Mouse (Mus musculus) left cerebral cortex, adult 18-20 months (tissue): Measurements from ENCODE around the gene Tmem132b. TPM values are rescaled to one million over a fixed set of nuclear protein-coding genes. Genes with fewer than 3 reads are reported as not detected.

Source experiments
- DNase-seq, 2 experiments: peaks; one replicate each; pipeline ENCODE4 v3.0.0; 2021 to 2022; ENCODE audit warnings: low spot score in 2 of 2, mixed read lengths in 1 of 2
- total RNA-seq, 2 experiments: library from RNA; stranded (reverse); gene quantifications; 2 replicates each; pipeline ENCODE4 v1.2.3; 2021

The Tmem132b gene
- total RNA-seq, 2 experiments from 2014 or later: 116 to 123 TPM

DNA sequence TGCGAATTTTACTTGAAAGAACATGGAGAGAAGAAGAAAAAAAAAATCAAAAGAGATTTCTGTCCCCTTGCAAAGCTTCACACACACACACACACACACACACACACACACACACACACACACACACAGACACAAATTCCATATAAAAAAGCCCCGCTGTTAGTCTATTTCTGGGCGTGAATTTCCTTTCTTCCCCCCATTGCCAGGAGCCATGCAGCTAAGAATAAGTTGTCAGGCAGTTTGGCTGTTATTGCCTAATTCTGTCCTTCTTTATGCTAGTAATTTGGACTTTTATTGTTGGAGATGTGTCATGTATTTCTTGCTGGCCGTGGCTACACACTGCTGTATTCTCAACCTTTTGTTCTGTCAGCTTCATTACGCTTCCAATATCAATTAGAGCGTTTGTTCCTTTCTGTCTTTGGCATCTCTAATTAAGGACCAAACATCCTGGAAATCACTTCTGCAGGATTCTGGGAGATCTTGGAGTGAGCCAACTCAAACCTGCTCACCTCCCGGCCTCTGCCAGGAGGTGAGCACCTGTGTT lies 225.5 kb downstream of the Tmem132b start:
- no peak for DNase-seq

DNA sequence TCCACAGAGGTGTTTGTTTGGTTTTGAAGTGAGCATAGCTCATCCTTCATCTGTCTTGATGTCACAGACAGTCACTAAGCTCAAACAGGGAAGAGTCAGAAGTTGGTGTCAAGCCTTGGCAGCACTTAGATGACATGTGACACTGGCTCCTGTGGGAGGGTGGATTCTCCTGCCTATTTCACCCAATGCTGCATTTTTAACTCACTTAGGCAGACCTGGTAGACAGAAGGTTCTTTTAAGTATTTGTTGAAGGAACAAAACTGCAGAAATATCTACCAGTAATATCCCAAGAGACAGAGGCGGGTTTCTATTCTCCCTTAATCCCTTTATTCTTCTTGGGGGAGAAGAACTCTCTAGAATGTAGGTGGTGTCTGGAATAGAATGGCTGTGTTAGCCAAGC lies 226.9 kb downstream of the Tmem132b start:
- no peak for DNase-seq

DNA sequence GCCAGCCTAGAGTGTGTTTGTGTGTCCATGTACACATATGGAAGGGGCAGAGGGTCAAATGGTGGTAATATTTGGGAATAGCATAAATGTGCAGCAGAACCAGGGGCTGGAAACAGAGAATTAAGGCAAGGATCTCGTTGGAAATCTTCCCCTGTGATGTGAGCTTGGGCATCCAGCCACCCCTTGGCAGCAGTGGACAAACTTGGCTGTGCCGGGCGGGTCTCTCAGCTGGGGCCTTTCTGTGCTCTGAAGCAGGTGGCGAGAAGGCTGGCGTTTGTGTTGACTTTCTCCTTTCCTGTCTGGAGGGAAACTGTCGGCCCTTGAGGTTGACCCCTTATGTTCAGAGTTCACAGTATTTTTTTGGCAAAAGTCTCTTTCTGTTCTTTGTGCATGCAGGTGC lies 235.4 kb downstream of the Tmem132b start:
- DNase-seq: peak; percentile 42 to 45

DNA sequence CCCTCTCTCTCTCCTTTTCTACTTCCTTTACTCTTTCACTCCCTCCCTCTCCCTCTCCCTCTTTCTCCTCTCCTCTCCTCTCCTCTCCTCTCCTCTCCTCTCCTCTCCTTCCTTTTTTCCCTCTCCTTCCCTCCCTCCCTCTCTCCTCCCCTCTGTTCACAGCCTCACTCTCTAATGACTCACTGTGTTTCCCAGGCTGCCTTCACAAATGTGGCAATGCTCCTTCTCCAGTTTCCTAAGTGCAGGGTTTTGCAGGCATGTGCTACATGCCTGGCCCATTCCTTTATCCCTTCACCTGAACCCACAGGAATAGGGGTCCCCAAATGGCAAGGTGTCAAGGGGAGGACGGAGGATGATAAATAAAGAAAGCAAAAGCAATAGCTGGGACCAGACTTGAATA lies 236.4 kb downstream of the Tmem132b start:
- no peak for DNase-seq

DNA sequence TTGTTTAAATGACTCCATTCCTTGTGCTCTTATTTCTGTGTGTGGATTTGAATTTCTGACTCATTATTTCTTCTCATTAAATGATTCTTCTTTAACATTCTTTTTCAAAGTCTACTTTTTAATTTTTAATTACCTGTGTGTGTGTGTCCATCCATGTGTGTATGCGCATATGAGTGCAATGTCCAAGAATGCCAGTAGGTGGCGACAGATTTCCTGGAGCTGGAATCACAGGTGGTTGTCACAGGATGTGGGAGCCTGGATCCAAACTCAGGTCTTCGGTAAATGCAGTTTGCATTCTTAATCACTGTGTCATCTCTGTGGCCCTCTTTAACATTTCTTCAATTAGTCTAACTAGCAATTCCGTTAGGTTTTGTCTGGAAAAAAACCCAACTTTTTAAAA lies 240.7 kb downstream of the Tmem132b start:
- no peak for DNase-seq

DNA sequence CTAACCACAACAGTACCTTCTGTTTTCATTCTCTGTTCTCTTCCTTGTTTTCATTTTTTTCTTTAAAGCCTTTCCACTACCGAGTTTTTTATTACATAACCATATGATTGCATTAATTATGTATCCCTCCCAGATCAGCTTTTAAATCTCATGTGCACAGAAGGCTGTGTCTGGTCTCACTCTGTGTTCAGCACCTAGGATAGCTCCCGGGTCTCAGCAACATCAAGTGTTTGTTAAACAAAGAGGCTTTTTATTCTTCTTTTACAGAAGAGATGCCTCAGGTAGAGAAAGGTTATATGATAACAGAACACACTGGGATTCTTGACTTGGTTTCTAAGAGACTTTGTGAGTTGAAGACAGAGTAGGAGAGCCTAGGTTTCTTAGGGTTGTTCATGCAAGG lies 241.2 kb downstream of the Tmem132b start:
- DNase-seq: no peak

DNA sequence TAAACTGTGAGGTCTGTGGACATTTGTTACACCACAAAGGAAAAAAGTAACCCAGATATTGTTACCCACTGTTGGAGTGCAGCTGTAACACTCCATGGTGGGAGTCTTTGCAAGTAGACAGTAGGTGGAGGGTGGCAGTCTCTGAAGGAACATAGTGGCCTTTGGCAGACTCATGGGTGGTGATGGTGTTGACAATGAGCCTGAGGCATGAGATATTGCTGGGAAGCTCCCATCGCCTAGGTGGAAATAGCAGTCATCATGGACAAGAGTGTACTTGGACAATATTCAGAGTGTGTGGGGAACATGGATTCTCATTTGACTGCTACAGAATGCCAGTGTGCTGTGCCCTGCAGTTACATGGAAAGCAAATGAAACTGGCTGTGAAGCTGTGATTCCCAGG lies 248.8 kb downstream of the Tmem132b start:
- peak in 1 of 2 experiments; percentile 61 for DNase-seq

DNA sequence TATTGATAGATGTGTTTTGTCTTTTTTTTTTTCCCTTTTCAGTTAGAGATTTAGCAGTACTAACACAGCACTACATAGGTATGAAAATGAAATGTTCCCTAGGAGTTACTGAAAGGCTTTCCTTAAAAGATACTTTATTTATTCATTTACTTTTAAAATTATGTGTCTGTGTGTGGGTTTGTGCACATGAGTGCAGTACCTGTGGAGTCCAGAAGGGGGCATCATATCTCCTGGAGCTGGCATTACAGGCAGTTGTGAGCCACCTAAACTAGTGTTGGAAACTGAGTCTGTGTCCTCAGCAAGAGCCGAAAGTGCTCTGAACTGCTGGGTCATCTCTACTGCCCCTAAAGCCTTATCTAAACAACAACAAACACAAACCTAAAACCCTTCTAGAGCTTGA lies 261.1 kb downstream of the Tmem132b start:
- no peak for DNase-seq

DNA sequence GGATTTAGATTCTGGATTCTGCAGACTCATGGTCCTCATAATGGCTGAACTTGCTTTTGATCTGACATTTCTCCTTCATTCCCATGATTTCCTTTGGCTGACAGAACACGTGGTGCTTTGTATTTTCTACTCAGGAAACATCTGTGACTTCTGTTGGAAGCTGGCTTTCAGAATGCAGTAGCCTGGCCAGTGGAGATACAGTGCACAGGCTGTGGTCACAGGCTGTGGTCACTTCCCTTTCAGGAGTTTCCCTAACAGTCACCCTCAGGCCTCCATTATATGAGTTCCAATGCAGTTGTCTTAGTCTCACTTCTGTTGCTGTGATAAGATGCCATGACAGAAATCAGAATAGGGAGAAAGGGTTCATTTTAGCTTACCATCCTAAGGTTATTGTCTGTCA lies 262.7 kb downstream of the Tmem132b start:
- no peak for DNase-seq

DNA sequence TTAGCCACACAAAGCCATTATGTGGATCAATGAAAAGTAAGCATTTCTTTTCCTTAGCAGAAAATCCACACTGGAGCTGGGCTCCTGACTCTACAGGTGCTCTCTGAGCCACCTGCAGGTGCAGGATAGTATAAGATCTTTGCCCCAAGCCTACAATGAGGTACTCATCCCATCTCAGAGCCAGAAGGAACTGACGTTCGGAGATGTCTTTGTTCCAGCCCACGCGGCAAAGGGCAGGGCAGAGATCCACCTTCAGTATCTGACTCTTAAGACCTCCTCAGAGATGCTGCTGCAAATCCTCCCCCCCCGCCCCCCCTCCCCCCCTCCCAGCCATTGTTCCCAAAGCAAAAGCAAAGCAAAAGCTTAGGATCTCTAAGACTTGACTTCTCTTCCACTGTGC lies 268.0 kb downstream of the Tmem132b start:
- DNase-seq: no peak

DNA sequence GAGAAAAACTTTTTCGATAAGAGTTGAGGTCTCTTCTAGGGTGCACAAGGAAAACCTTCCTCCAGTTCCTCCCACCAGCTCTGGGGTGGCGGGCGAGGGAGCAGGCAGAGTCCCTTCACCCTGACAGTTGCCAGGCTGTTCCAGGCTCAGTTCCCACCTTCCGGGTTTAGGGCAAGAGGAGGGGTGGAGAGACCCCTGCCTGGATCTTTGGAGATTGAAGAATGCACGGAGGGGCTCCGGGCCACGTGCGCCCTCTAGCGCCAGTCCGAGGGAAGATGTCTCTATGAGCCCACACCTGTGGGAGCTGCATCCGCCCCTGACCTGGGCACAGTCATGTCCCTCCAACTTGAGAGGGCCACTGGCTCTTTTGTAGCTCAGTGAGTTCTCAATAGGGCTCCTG lies 268.5 kb downstream of the Tmem132b start:
- DNase-seq: peak in 1 of 2 experiments; percentile 25

DNA sequence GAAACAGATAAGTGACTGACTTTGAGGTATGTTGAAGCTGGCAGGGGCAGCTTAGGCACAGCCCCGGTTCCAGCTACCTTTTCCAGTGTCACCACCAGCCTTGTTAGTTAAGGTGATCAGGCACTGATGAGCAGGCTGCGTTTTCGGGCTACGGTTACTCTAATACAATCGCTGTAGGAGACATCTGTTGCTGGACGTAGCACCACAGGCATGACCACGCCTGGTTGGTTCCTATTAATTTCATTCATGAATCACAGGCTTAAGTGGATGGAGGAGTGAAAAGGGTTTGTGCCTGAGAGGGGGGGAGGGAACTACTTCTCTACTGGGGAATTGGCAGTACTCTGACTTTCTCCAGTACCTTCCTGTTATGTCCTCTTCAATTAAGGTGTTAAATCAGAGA lies 271.2 kb downstream of the Tmem132b start:
- no peak for DNase-seq

DNA sequence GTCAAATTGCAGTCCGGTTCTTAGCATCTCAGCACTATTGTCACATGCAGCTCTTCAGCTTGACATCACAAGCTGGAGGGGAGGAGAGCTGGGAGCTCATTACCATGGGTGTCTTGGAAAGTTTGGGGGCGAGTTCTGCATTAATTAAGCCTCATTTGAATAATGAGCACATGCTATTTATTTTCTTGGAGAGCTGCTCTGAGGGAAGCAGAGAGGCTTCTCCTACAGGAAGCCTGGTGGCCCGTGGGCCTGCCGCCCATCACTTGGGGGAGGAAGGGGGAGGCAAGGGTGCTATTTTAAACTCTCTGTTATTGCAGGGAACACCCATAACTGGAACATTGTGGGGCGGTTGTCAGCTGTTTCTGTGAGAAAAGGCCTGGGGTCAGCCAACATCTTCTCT lies 273.8 kb downstream of the Tmem132b start:
- peak; percentile 79 to 89 for DNase-seq

DNA sequence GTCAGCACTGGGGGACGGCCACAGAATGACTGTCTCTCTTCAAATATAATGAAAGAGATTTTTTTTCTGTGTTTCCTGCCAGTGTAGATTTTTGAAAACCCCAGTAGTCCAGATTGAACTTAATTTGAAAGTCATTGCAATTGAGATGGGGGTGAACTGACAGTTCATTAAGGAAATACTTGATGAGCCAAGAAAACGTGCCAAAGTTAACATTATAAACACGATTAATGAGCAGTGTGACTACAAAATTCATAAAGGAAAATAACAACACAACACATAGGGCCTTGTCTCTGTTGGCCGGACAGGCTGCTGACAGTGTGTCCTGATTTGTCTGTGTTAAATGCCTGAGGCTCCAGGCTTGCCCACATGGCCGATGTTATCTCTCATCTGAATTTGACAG lies 276.3 kb downstream of the Tmem132b start:
- DNase-seq: no peak

DNA sequence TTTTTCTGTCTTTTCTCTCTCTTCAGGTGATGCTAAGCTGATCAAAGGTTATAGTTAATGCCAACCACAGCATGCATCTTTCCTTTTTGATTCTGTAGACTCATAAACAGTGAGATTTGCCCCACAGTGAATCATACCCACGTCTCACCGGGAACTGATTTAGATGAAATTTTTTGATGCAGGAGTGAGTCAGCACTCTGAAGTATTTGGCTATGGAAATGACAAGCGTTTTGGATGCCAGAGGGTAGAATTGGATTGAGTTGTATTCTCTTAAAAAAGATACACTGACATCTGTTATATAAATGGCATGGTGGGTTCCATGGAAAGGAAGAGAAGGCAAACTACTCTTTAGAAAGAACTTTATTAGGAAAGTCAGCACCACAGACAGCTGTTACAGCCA lies 297.8 kb downstream of the Tmem132b start:
- DNase-seq: peak; percentile 27 to 49

DNA sequence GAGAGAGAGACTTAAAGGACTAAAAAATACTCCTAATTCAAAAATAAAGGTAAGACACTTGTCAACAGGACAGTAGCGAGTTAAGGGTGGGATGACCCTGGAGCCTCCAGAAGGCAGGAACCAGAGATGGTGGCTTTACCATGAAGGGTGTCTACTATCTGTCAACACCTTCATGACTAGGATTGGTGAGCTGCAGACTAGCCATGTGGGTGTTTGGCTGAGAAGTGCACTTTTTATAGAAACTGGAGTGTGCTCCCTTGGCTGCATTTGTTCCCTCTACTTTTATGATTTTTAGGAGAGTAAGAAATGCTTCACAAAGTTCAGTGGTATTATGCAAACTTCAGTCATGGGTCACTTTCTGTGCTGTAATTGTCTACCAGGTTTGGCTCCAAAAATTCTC lies 304.3 kb downstream of the Tmem132b start:
- DNase-seq: peak in 1 of 2 experiments; percentile 13

DNA sequence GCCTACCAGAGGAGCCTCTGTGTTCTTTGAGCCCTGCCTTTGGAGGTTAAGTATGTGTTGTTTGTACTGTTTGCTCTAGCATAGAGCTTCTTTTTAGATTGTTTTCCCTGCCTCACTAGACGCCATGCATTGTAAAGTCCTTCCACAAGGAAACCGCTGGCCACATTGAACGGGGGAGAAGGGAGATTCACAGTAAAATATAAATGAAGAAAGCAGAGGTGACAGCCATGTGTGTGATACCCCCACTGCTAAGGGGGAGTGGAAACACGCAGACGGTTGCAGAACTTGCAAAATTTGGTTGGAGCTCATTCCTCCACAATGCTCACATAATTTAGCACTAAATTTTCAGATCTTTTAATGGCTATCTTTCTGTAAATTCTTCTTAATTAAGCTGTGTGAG lies 305.2 kb downstream of the Tmem132b start:
- DNase-seq: peak in 1 of 2 experiments; percentile 12

Other genes with a start within 250 kb of the Tmem132b start
- 10 to 100 TPM; 27.4 to 29.2 TPM for gene Scarb1, start 190.7 kb upstream of the Tmem132b start, total RNA-seq
- gene Gm10382, start 142.5 kb upstream of the Tmem132b start, total RNA-seq: under 1 TPM; 0.28 to 0.40 TPM
- 100 to 1,000 TPM; 771 to 830 TPM for gene Ubc, start 141.6 kb upstream of the Tmem132b start, total RNA-seq
- 10 to 100 TPM; 11.9 to 14.6 TPM for gene Dhx37, start 97.7 kb upstream of the Tmem132b start, total RNA-seq
- 10 to 100 TPM; 91.8 to 96.3 TPM for gene Bri3bp, start 90.2 kb upstream of the Tmem132b start, total RNA-seq
- gene Aacs, start 56.0 kb upstream of the Tmem132b start, total RNA-seq: 10 to 100 TPM; 45.7 to 49.5 TPM